Mouse (Mus musculus): ENCODE results near the gene Pax5. TPM values are rescaled to one million over a fixed set of nuclear protein-coding genes. Genes with fewer than 3 reads are reported as not detected.

The Pax5 gene
- total RNA-seq, 4 experiments from 2014 or later, result not detected

DNA sequence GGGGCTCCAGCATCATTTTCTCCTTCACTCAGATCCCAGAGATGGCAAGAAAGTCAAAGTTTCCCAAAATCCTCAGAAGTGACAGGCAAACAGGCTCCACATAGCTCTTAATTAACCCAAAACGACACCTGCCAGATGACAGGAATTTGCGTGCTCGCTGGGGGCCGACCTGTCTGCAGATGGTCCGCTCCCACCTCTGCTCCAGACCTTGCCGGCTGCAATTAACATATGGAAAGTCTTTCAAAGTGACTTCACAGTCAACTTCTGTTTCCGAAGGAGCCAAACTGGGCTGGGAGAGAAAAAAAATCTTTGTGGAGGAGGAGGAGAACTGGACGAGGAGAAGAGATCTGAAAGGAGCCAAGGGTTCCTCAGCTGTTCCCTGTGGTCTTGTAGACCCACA is 164.6 kb downstream of the Pax5 start:
- no peak for DNase-seq (ENCODE audit: low spot score in 2 of 2)

DNA sequence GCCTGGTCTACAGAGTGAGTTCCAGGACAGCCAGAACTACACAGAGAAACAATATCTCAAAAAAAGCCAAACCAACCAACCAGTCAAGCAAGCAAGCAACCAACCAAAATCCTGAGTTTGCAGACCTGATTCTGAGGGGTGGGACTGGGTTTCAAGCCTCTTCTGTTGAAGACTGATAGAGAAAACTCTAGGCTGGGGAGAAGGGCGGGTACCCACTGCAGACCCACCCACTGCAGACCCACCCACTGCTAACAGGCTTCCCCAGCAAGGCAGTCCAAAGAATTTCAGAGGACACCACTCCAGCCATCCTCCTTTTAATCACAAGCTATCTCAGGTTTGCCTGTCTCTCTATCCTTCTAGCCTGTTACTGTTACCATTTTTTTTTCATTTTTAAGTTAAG is 165.8 kb downstream of the Pax5 start:
- no peak for DNase-seq (ENCODE audit: low spot score in 2 of 2)

DNA sequence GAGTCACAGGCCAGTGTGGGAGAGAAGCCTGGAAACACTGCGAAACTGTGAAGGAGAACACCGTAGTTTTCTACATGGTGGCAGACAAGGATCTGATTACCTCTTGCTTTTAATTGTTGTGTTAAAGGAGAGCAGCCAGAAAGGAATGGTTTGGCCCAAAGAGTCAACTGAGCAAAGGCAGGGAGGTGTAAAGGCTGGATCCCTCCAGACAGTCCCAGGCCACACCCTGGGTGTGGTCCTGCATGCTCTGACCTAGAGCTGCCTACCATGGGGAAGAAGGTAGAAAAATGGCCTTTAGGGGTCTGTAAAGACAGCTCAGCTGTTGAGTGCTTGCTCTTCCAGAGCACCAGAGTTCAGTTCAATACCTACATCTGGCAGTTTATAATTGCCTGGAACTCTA is 166.4 kb downstream of the Pax5 start:
- DNase-seq (ENCODE audit: low spot score in 2 of 2), result no peak

DNA sequence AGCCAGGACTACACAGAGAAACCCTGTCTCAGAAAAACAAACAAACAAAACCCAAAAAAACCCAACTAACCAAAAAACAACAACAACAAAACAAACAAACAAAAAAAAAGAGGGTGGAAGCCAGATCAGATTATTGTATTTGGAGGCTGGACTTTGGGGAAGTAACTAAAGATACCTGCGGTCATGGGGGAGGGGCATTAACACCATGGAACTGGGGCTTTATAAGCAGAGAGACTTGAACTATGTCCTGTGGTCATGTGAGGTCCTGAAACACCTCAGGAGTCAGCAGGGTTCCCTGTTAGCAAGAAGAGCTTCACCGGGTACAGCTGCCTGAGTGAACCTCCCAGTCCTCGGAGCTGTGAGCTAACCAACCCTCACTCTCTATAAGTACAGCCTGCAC is 168.2 kb downstream of the Pax5 start:
- DNase-seq (ENCODE audit: low spot score in 2 of 2), result no peak

- no peak for DNase-seq (ENCODE audit: low spot score in 2 of 2)
These were observed 171.8 kb downstream of the Pax5 start for GRCm38 (mm10) chr4:44538488-44538887.

- DNase-seq (ENCODE audit: low spot score in 2 of 2), result no peak
These were observed 173.5 kb downstream of the Pax5 start for GRCm38 (mm10) chr4:44536794-44537193.

GRCm38 (mm10) chr4:44535646-44536045 is 174.6 kb downstream of the Pax5 start:
- no peak for DNase-seq (ENCODE audit: low spot score in 2 of 2)

GRCm38 (mm10) chr4:44533286-44533685 is 177.0 kb downstream of the Pax5 start:
- DNase-seq (ENCODE audit: low spot score in 2 of 2), result no peak

GRCm38 (mm10) chr4:44532731-44533130 is 177.6 kb downstream of the Pax5 start:
- DNase-seq (ENCODE audit: low spot score in 2 of 2), result no peak

DNA sequence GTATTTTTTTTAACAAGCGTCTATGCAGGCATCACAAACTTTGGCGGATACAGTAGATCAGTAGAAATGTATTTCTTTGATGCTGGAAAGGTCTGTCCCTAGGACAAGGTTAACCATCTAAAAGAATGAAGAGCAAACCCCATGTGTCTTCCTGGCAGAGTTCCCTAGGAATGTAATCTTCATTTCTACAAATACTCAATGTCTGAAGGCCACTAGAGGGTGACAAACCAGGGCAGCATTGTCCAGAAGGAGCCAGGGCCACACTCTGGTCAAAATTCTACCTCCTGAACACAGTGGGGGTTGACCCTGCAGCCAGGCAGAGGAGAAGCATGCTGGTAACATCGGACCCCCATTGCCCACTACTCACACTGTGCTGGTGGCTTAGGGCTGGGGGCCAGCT is 185.0 kb downstream of the Pax5 start:
- no peak for DNase-seq (ENCODE audit: low spot score in 2 of 2)

DNA sequence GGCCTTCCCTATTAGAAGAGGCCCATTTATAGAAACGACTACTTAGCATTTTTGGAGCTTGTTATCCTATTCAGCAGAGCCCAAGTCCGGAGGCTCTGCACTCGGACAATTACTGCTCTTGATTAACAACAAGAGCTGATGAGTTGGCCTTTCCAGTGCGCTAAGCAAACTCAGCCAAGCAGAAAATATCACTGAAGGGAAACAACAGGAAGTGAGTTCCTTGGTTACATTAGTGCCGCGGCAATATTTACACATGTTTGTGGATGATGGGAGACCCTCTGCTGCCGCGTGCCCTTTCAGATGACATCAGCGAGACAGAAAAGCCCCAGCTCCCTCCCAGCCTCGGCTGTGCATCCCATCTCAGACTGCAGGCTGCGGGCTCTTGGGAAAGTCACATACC is 191.4 kb downstream of the Pax5 start:
- DNase-seq (ENCODE audit: low spot score in 2 of 2), result no peak

- no peak for DNase-seq (ENCODE audit: low spot score in 2 of 2)
These were observed 196.3 kb downstream of the Pax5 start for GRCm38 (mm10) chr4:44513981-44514380.

GRCm38 (mm10) chr4:44511682-44512081 is 198.6 kb downstream of the Pax5 start:
- DNase-seq (ENCODE audit: low spot score in 2 of 2), result no peak

DNA sequence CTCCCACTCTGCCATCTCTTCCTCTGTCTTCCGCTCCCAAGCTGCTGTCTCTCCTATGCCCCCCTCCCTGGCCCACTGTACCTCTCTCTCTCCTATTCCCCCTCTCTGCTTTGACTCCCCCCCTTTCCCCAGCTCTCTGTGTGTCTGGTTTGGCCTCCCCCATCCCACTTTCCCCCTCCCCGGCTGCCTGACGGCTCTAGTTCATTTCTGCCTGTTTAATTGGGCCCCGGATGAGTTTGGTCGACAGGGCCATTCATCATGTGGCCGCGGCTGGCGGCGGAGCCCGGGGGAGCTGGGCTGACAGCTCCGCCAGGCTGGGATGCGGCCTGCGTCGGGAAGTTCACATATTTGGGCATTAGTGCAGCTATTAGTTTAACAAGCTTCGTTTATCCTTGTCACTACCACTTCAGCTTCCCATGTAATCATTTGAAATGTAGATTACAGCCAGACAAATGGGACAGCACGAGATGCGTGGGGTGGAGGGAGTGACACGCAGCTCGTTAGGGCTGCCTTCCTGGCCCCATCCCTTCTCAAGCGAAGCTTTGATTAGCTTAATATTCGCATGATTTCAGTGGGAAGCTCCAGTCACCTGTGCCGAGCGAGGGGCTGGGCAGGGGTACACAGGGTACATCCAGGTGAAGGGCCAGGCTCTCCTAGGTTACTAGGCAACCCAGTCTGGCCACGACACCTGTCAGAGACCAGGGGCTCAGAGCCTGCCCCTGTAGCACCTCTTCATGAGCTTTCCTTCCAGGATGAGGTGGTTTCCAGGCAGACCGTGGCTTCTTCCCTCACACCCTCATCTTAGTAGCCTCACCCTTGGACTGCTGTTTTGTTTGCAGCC is 201.7 kb downstream of the Pax5 start:
- no peak for DNase-seq (ENCODE audit: low spot score in 2 of 2)

GRCm38 (mm10) chr4:44507861-44508260 is 202.4 kb downstream of the Pax5 start:
- DNase-seq (ENCODE audit: low spot score in 2 of 2), result no peak

DNA sequence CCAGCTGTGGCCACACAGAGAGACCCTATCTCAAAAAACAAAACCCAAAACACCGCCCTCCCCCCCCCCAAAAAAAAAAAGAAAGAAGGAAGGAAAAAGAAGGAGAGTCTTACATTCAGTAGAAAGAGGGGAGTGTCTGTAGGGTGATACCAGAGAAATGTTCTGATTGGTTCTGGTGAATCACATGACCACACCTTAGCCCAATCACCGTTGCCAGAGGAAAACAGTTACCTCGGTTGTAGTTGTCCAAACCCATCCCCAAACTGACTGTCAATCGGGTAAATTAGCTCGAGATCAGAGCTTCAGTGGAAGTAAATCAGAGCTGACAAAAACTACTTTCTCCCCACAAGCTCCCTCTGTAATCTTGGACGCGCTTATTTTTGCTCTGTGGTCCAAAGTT is 205.3 kb downstream of the Pax5 start:
- DNase-seq (ENCODE audit: low spot score in 2 of 2), result no peak

DNA sequence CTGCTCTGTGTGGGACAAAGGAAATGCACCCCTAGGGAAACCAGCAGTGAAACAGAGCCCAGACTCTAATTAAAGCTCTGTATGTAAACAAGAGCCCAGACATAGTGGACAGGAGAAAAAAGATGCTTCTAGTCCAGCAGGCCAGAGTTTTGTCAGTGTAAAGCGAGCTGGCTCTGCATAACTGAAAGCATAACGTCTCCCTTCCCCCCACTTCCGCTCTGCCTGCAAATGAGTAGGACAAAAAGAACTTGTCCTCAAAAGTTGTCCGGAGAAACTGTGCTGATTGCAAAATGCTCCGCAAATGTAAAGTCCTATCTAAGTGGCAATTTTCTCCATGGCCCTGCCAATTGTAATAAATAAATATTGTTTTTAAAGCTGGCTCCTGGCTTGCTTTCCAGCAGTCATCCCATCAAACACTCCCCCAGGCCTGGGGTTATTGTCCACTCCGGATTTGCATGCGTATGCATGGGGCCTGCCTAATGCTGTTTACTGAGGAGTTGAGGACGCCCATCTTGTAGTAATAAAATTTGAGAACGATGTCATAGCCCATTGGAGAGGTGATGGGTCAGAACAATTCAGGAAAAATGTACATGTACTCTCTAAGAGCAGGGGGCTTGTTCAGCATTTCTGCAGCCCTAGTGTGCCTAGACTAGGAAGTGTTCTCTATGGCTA is 208.0 kb downstream of the Pax5 start:
- no peak for DNase-seq (ENCODE audit: low spot score in 2 of 2)

- DNase-seq (ENCODE audit: low spot score in 2 of 2), result no peak
These were observed 212.1 kb downstream of the Pax5 start for GRCm38 (mm10) chr4:44498156-44498555.

DNA sequence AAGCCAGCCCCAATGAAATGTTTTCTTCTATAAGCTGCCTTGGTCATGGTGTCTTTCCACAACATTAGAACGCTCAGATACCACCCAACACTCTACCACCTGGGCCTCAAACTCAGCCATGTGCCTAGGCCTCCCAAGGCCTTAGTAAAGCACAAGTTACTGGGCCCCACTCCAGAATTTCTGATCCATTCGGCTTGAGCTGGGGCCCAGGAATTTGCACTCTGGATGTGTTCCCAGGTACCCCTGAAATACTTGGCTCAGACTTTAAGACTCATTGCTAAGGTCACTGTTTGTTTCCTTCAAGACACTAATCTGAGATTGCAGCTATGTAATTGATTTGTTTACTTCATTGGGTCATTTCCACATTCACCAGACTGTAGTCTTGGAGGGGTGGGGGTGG is 214.5 kb downstream of the Pax5 start:
- no peak for DNase-seq (ENCODE audit: low spot score in 2 of 2)

- DNase-seq (ENCODE audit: low spot score in 2 of 2), result no peak
These were observed 216.5 kb downstream of the Pax5 start for GRCm38 (mm10) chr4:44493756-44494155.

GRCm38 (mm10) chr4:44490872-44491271 is 219.4 kb downstream of the Pax5 start:
- no peak for DNase-seq (ENCODE audit: low spot score in 2 of 2)

DNA sequence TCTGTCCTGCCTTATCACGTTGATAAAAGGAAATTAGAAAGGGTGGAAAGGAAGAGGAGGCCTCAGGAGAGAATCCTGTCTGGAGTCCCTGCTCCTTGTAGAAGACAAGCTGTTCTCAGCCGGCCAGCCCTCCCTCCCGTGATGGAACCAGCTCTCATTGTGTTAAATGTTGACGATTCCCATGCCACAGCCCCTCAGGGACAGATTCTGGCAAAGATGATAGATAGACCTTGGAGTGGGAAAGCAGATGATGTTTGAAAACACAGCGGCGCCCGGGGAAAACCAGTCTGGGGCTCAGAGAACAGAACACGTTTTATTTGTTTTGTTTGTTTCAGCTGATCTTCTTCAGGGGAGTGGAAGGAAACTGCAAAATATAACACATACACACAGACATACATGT is 221.6 kb downstream of the Pax5 start:
- no peak for DNase-seq (ENCODE audit: low spot score in 2 of 2)

- DNase-seq (ENCODE audit: low spot score in 2 of 2), result no peak
These were observed 222.1 kb downstream of the Pax5 start for GRCm38 (mm10) chr4:44488219-44488618.
